Mouse (Mus musculus) cerebellum, adult 2 months (tissue): ENCODE measurements around the gene Fxn. TPM values are rescaled to one million over a fixed set of nuclear protein-coding genes. Genes with fewer than 3 reads are reported as not detected.

Source experiments
- DNase-seq, 2 experiments: peaks; one replicate each; pipeline ENCODE4 v3.0.0; 2021
- H3K27ac ChIP-seq: fragments of 200-500 bp; 2 replicates; pipeline ENCODE4 v1.5.1; 2012; ENCODE audit warnings: low read length, control low read depth, inconsistent platforms; ENCODE audit not compliant: insufficient read depth
- H3K27me3 ChIP-seq: fragments of 200-500 bp; 2 replicates; pipeline ENCODE4 v1.6.1; 2012; ENCODE audit warnings: inconsistent platforms, mild to moderate bottlenecking, low read length, moderate library complexity; ENCODE audit not compliant: control insufficient read depth, insufficient read depth
- H3K4me1 ChIP-seq: fragments of 200-500 bp; 2 replicates; pipeline ENCODE4 v1.6.1; 2011; ENCODE audit warnings: low read length; ENCODE audit not compliant: control insufficient read depth, insufficient read depth
- H3K4me3 ChIP-seq: fragments of 200-500 bp; replicated peaks from 2 replicates; pipeline ENCODE3; 2011; ENCODE audit warnings: mild to moderate bottlenecking, low read depth, low read length, control low read depth; ENCODE audit not compliant: insufficient read depth
- CTCF ChIP-seq: fragments of 200-500 bp; IDR thresholded peaks from 2 replicates; pipeline ENCODE4 v1.5.1; 2011; ENCODE audit warnings: low read depth, mild to moderate bottlenecking, control low read depth, low read length, moderate library complexity, borderline replicate concordance; ENCODE audit not compliant: insufficient read depth
- POLR2A ChIP-seq: fragments of 200-500 bp; IDR thresholded peaks from 2 replicates; pipeline ENCODE4 v1.6.1; 2011; ENCODE audit warnings: low read length, control low read depth, borderline replicate concordance; ENCODE audit not compliant: insufficient read depth
- WGBS: fragments of 180-500 bp; shearing (Covaris S2); methylation state at CpG from one replicate; pipeline ENCODE4 v1.1.7; 2018; 5-methylcytosine and 5-hydroxymethylcytosine counted together
- polyA plus RNA-seq: library from polyadenylated mRNA; depleted of rRNA; stranded (reverse); fragments of >200 nt; gene quantifications from 2 replicates; pipeline ENCODE4 v1.2.3, GENCODE M21; 2012

Fxn gene
- polyA plus RNA-seq, 1 experiment = 13.2 TPM

DNA sequence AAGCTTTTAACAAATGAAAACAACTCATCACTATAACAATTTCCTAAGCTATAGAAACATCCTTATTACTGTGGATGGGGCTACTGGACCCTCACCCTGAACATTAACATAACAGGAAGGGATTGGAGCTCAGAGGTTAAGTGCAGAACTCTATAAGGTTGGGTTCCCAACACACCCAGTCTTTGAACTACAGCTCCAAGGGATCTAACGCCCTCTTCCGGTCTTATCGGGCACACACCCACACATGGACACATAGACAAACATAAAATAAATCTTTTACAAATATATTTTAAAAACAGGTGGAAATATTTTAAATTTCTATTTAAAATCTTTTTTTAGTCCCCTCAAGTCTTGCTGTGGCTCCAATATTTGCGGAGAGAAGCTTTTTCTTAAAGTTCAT is 59.0 kb downstream of the Fxn start:
- WGBS = 95% methylated on average over 4 of the region's 4 CpGs
- Histone ChIP-seq H3K4me3 (no peak overlapping the region), H3K27me3 (no peaks in the 10 kb centered on the region), H3K4me1 (no peaks in the 10 kb centered on the region), H3K27ac (no peak overlapping the region)
- DNase-seq = no peak
- TF ChIP-seq POLR2A (no peak), CTCF (no peak)

DNA sequence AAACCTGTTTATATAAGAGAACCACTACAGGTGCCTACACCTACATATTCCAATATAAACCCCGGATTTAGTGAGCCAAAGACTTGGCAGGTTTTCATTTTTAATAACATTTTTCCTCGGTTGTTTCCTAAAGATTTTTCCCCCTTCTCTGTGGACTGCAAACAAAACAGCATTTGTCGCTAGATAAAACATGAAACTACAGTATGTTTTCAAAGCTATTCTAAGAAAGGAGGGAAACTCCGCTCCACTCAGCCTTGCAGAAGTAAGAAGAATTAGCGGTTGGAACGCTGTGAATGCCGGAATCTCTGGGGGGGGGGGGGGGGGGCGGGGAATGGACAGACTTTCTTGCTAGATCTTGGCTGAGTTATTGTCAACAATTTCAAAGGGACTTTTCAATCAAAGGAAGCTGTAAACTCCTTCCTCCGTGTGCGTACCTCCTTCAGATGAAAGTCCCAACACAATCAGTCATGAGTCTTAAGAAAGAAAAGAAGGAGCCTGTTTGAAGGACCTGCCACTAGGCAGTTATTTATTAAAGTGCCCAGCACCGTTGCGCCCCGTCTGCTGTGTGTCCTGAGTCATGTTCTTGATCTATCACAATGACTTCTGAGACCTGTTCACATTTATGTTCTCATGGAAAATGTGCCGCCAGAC is 59.5 kb downstream of the Fxn start:
- 34% methylated on average over 14 of the region's 14 CpGs for WGBS
- no peak for TF ChIP-seq CTCF
- TF ChIP-seq POLR2A = no peak
- H3K27me3 ChIP-seq = no peaks in the 10 kb centered on the region
- no peak for DNase-seq
- no peak overlapping the region for H3K27ac ChIP-seq
- H3K4me1 ChIP-seq = no peaks in the 10 kb centered on the region
- no peak overlapping the region for H3K4me3 ChIP-seq

- no peak for DNase-seq
- no peak for TF ChIP-seq POLR2A
- TF ChIP-seq CTCF = no peak
- H3K27ac ChIP-seq = no peak overlapping the region
- H3K4me1 ChIP-seq = no peaks in the 10 kb centered on the region
- WGBS = 86% methylated on average over 9 of the region's 9 CpGs
- no peak overlapping the region for H3K4me3 ChIP-seq
- no peaks in the 10 kb centered on the region for H3K27me3 ChIP-seq
Observed at GRCm38 (mm10) chr19:24219011-24219410, 61.4 kb downstream of the Fxn start.

- no peak overlapping the region for H3K4me3 ChIP-seq
- TF ChIP-seq POLR2A (no peak), CTCF (no peak)
- no peaks in the 10 kb centered on the region for H3K27me3 ChIP-seq
- no peak for DNase-seq
- H3K27ac ChIP-seq = no peak overlapping the region
- 54% methylated on average over 2 of the region's 2 CpGs for WGBS
- no peaks in the 10 kb centered on the region for H3K4me1 ChIP-seq
Observed at GRCm38 (mm10) chr19:24218291-24218690, 62.1 kb downstream of the Fxn start.

GRCm38 (mm10) chr19:24217851-24218250 is 62.6 kb downstream of the Fxn start:
- no peak overlapping the region for H3K27ac ChIP-seq
- TF ChIP-seq POLR2A (no peak), CTCF (no peak)
- no peak overlapping the region for H3K4me3 ChIP-seq
- no peaks in the 10 kb centered on the region for H3K4me1 ChIP-seq
- no peak for DNase-seq
- H3K27me3 ChIP-seq = no peaks in the 10 kb centered on the region

GRCm38 (mm10) chr19:24216771-24217170 is 63.6 kb downstream of the Fxn start:
- no peak overlapping the region for H3K4me3 ChIP-seq
- TF ChIP-seq POLR2A (no peak), CTCF (no peak)
- 77% methylated on average over 9 of the region's 9 CpGs for WGBS
- no peaks in the 10 kb centered on the region for H3K27me3 ChIP-seq
- no peak for DNase-seq
- no peaks in the 10 kb centered on the region for H3K4me1 ChIP-seq
- H3K27ac ChIP-seq = no peak overlapping the region

- Histone ChIP-seq H3K27me3 (no peaks in the 10 kb centered on the region), H3K27ac (no peak overlapping the region), H3K4me3 (no peak overlapping the region), H3K4me1 (no peaks in the 10 kb centered on the region)
- TF ChIP-seq CTCF = no peak
- no peak for TF ChIP-seq POLR2A
- no peak for DNase-seq
- 88% methylated on average over 7 of the region's 7 CpGs for WGBS
Observed at GRCm38 (mm10) chr19:24214939-24215338, 65.5 kb downstream of the Fxn start.

DNA sequence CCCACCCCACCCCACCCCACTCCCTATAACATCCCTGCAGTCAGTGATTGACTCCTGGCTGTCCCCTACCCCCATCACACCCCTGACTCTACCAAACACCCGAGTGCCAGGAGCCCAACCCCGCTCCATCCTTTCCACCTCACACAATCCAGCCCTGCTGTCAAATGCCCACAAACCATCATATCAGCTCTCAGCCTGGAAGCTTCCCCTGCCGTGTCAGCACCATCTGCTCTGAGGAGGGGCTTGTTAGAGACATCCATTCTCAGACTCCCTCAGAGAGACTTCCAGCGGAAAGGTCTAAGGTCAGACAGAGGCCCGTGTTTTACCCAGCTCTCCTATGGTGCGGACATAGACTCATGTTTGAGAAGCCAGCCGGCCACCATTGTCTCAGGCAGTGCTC is 67.1 kb downstream of the Fxn start:
- TF ChIP-seq POLR2A = no peak
- no peak for TF ChIP-seq CTCF
- WGBS = 27% methylated on average over 7 of the region's 7 CpGs
- Histone ChIP-seq H3K27ac (no peak overlapping the region), H3K4me1 (no peaks in the 10 kb centered on the region), H3K27me3 (no peaks in the 10 kb centered on the region), H3K4me3 (no peak overlapping the region)
- DNase-seq = no peak
